Mouse (Mus musculus): ENCODE data around the gene Olfr118. TPM values are rescaled to one million over a fixed set of nuclear protein-coding genes. Genes with fewer than 3 reads are reported as not detected.
"Not testable (repeated sequence)": the region's sequence is repeated elsewhere in the genome, so short reads cannot be mapped to it uniquely, and the experiment has no call there.

Olfr118 gene
- not detected for total RNA-seq (2021)

GRCm38 (mm10) chr17:37666688-37667087 is at the start of gene Olfr118:
Gene Olfr118, plus strand, starts transcription at chr17:37666988.
- intact Hi-C loops (cut with DNase I), result no loop called here
- no peak for DNase-seq

- no peak for DNase-seq
- intact Hi-C loops (cut with DNase I), result no loop called here
Measured at GRCm38 (mm10) chr17:37627009-37627408, 39.8 kb upstream of the Olfr118 start, which contains the start of the genes Olfr115 and Olfr116. Gene Olfr115, minus strand, starts transcription at chr17:37627109. Gene Olfr116, minus strand, starts transcription at chr17:37627199.

DNA sequence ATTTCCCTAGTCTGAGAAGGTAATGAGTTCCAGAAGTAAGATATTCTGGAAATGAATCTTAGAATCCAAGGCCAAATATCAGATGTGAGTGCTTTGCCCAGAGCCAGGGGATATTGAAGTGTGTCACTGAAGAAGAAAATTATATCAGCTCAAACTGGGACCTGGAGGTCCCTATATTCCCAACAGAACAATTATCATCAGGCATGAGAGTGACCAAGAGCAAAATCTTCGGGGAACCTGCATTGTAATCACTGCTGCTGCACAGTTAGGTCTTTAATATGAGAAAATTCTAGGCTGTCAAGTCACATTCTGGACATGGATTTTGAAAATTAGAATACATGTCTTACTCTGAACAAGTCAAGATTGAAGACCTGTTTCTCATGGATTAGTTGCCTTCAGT is 3.1 kb upstream of the Olfr118 start, which contains the start of gene Olfr117:
Gene Olfr117, minus strand, starts transcription at position 101 of the 400 bp plus-strand sequence.
- intact Hi-C loops (cut with DNase I), result no loop called here
- no peak for DNase-seq

- intact Hi-C loops (cut with DNase I); DNase-seq: not testable (repeated sequence)
Measured at GRCm38 (mm10) chr17:37696264-37696663, 29.5 kb downstream of the Olfr118 start, which contains the start of gene Olfr119. Gene Olfr119, plus strand, starts transcription at chr17:37696564.

- DNase-seq, result no peak
- intact Hi-C loops (cut with DNase I), result no loop called here
Measured at GRCm38 (mm10) chr17:37721508-37721907, 54.7 kb downstream of the Olfr118 start, which contains the start of gene Olfr120. Gene Olfr120, plus strand, starts transcription at chr17:37721808.

Other genes starting within 250 kb of the Olfr118 start
- gene Olfr108, start 221.5 kb upstream of the Olfr118 start, total RNA-seq (2021), result not detected
- gene Olfr109, start 208.1 kb upstream of the Olfr118 start, total RNA-seq (2021), result not detected
- gene H2-M2, start 183.4 kb upstream of the Olfr118 start, total RNA-seq (2021), result not detected
- gene Olfr110, start 174.5 kb upstream of the Olfr118 start, total RNA-seq (2021), result not detected
- gene Olfr111, start 159.0 kb upstream of the Olfr118 start, total RNA-seq (2021), result under 1 TPM in 1 of 2 experiments, not detected in 1; 0.18 TPM
- not detected for gene Olfr112, start 97.5 kb upstream of the Olfr118 start, total RNA-seq (2021)
- gene Olfr113, start 89.3 kb upstream of the Olfr118 start, total RNA-seq (2021), result not detected
- gene Olfr114, start 74.2 kb upstream of the Olfr118 start, total RNA-seq (2021), result not detected
- gene Olfr115, start 39.9 kb upstream of the Olfr118 start, total RNA-seq (2021), result not detected
- not detected for gene Olfr116, start 39.8 kb upstream of the Olfr118 start, total RNA-seq (2021)
- gene Olfr117, start 3.2 kb upstream of the Olfr118 start, total RNA-seq (2021), result not detected
- not detected for gene Olfr119, start 29.6 kb downstream of the Olfr118 start, total RNA-seq (2021)
- gene Olfr120, start 54.8 kb downstream of the Olfr118 start, total RNA-seq (2021), result not detected
- gene Olfr121, start 81.9 kb downstream of the Olfr118 start, total RNA-seq (2021), result not detected
- not detected for gene Olfr122, start 101.6 kb downstream of the Olfr118 start, total RNA-seq (2021)
- not detected for gene Olfr123, start 126.5 kb downstream of the Olfr118 start, total RNA-seq (2021)
- gene Olfr124, start 132.9 kb downstream of the Olfr118 start, total RNA-seq (2021), result not detected
- gene Olfr125, start 166.0 kb downstream of the Olfr118 start, total RNA-seq (2021), result not detected
- not detected for gene Olfr126, start 180.5 kb downstream of the Olfr118 start, total RNA-seq (2021)
- not detected for gene Olfr127, start 233.4 kb downstream of the Olfr118 start, total RNA-seq (2021)